Mouse (Mus musculus) thymus, postnatal 25 days (tissue): ENCODE data around the gene Fbxw4.
A peak's percentile ranks its signal among the peaks of the same experiment; 100 is the strongest.

Experiments
- DNase-seq: peaks from one replicate; pipeline ENCODE4 v3.0.0; 2022

Gene Fbxw4

GRCm38 (mm10) chr19:45659738-45660502 lies at the start of gene Fbxw4:
Fbxw4 (minus strand) TSS chr19:45660312.
- peak; percentile 79 for DNase-seq

- DNase-seq = no peak
These were observed 48.6 kb upstream of the Fbxw4 start for GRCm38 (mm10) chr19:45708704-45709103.

GRCm38 (mm10) chr19:45696281-45696600 lies 36.1 kb upstream of the Fbxw4 start:
- DNase-seq = no peak

- DNase-seq = no peak
These were observed 35.6 kb upstream of the Fbxw4 start for GRCm38 (mm10) chr19:45695496-45696280.

GRCm38 (mm10) chr19:45694056-45694455 lies 33.9 kb upstream of the Fbxw4 start:
- DNase-seq = no peak

GRCm38 (mm10) chr19:45692211-45692610 lies 32.1 kb upstream of the Fbxw4 start:
- DNase-seq = no peak

- no peak for DNase-seq
These were observed 31.0 kb upstream of the Fbxw4 start for GRCm38 (mm10) chr19:45691001-45691535.

GRCm38 (mm10) chr19:45687001-45687400 lies 26.9 kb upstream of the Fbxw4 start:
- no peak for DNase-seq

GRCm38 (mm10) chr19:45683676-45684075 lies 23.6 kb upstream of the Fbxw4 start:
- peak; percentile 71 for DNase-seq

- DNase-seq = no peak
These were observed 20.5 kb upstream of the Fbxw4 start for GRCm38 (mm10) chr19:45680495-45681130.

- DNase-seq = peak; percentile 26
These were observed 16.7 kb upstream of the Fbxw4 start for GRCm38 (mm10) chr19:45676723-45677269.

- DNase-seq = peak; percentile 50
These were observed 15.8 kb upstream of the Fbxw4 start for GRCm38 (mm10) chr19:45675720-45676581.

GRCm38 (mm10) chr19:45675196-45675595 lies 15.1 kb upstream of the Fbxw4 start:
- DNase-seq = no peak

GRCm38 (mm10) chr19:45672971-45673370 lies 12.9 kb upstream of the Fbxw4 start:
- no peak for DNase-seq

- DNase-seq = no peak
These were observed 8.9 kb upstream of the Fbxw4 start for GRCm38 (mm10) chr19:45668986-45669385.

- no peak for DNase-seq
These were observed 3.7 kb upstream of the Fbxw4 start for GRCm38 (mm10) chr19:45663851-45664250.

- DNase-seq = no peak
These were observed 335 bp upstream of the Fbxw4 start for GRCm38 (mm10) chr19:45660503-45660790.

GRCm38 (mm10) chr19:45659301-45659737 lies 793 bp downstream of the Fbxw4 start:
- DNase-seq = no peak

- DNase-seq = no peak
These were observed 1.4 kb downstream of the Fbxw4 start for GRCm38 (mm10) chr19:45658556-45659268.

- DNase-seq = no peak
These were observed 2.3 kb downstream of the Fbxw4 start for GRCm38 (mm10) chr19:45657828-45658227.

GRCm38 (mm10) chr19:45656810-45657595 lies 3.1 kb downstream of the Fbxw4 start:
- DNase-seq = no peak
